Mouse (Mus musculus): Measurements from ENCODE around the gene Igsf3.

DNA sequence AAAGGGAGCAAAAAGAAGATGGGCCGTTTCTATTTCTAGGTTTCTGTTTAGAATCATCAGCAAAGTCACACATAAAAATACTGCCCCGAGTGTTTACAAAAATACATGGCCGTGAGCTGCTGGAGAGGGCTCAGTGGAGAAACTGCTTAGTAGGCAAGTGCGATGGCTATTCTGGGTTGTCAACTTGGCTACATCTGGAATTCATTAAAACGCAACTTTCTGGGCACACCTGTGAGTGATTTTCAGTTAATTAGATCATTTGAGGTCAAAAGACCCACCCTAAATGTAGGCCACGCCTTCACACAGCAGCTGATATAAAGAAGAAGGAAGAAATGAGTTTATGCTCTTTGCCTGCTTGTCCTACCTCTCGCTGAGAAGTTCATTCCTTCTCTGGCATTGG lies 48.3 kb upstream of the Igsf3 start:
- TF ChIP-seq CTCF (IDR thresholded peaks at IDR 0.05; ENCODE audit: insufficient read depth, low read depth, low read length) (no peak), POLR2A (IDR thresholded peaks at IDR 0.05; ENCODE audit: insufficient read depth, low read depth, low read length) (no peak)

Measured in olfactory bulb, adult 2 months (tissue).